Mouse (Mus musculus) heart, adult 8-10 months (tissue): ENCODE measurements around the gene Gm11146. TPM values are rescaled to one million over a fixed set of nuclear protein-coding genes. Genes with fewer than 3 reads are reported as not detected.
A peak's percentile ranks its signal among the peaks of the same experiment; 100 is the strongest.

Source experiments
- DNase-seq: peaks from one replicate; pipeline ENCODE4 v3.0.0; 2022; ENCODE audit warnings: low spot score
- microRNA-seq: library from miRNA; unstranded; fragments of <30 nt; microRNA quantifications from one replicate; pipeline ENCODE4 v1.2.0, GENCODE M21; 2022
- total RNA-seq, 4 experiments: library from RNA; stranded (reverse); gene quantifications; 2 replicates each; pipeline ENCODE4 v1.2.4; 2022

Gene Gm11146
- total RNA-seq, 4 experiments from 2014 or later, result not detected

DNA sequence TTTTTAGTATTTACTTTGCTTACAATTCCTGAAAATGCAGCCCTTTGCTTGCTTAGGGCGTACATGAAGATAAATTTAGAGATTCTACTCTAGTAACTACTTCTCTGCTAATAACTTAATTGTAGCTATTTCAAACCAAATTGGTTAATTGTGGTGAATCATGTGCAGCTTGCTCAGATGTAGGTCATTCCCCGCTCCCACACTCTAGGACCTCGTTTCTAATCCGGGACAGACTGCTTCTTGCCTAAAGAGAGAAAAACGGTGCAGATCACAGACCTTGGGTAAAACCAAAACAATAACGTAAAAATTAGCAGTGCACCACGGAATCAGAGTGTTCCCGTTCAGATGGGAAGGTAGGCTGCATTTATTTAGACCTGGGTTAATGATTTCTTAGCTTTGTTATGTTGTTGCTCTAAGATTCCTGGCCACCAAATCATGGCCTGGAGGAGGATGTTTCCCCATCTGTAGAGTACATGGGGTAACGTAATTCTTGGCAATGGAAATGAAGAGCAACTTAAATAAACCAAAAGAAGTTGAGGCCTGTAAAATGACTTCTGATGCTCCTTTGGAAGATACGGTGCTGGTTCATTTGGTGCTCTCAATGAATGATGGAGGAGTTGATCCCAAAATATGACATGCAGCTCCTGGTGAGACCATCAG lies 45.3 kb downstream of the Gm11146 start:
- DNase-seq, result no peak

DNA sequence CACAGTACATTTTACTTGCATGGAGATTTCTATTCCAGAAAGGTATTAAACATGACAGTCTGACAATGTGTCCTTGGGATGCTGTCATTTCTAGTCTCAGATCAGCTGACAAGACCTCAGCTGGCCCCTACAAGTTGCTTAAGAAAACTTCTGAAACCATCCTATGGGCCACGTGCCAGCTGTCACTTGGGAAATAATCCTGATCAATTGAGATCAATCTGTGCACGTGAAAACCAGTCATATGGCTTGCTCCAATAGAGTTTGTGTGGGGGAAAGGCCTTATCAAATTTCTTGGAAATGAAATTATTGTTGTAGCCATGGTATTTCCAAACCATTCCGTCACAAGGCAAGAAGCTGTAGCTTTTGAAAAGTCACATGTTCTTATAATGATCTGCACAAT lies 50.8 kb downstream of the Gm11146 start:
- DNase-seq, result no peak

Small RNA genes within 50 kb of the gene (microRNA-seq; reads per million reads assigned to microRNA genes)
- gene Mir125b-2 (338 reads per million, percentile 73 among the genes with 10 or more reads in this experiment), gene Mir99a (48,433 reads per million, percentile 98 among the genes with 10 or more reads in this experiment), gene Mirlet7c-1 (707 reads per million, percentile 78 among the genes with 10 or more reads in this experiment)
